Mouse (Mus musculus): ENCODE results near the gene Fbxo22. TPM values are rescaled to one million over a fixed set of nuclear protein-coding genes. Genes with fewer than 3 reads are reported as not detected.

Fbxo22 gene
- total RNA-seq, 2 experiments from 2014 or later, result 32.5 to 34.6 TPM

Other genes with a start within 250 kb of the Fbxo22 start
- gene Chrna5, start 228.0 kb upstream of the Fbxo22 start, total RNA-seq (2021), result 1 to 10 TPM; 8.2 to 9.0 TPM
- under 1 TPM; 0.22 to 0.36 TPM for gene Chrna3, start 182.4 kb upstream of the Fbxo22 start, total RNA-seq (2021)
- gene Chrnb4, start 160.1 kb upstream of the Fbxo22 start, total RNA-seq (2021), result under 1 TPM; 0.08 to 0.22 TPM
- gene Ube2q2, start 60.1 kb upstream of the Fbxo22 start, total RNA-seq (2021), result 10 to 100 TPM; 62.4 to 63.6 TPM
- gene Nrg4, start 117.9 kb downstream of the Fbxo22 start, total RNA-seq (2021), result under 1 TPM; 0.33 to 0.45 TPM
- 1 to 10 TPM; 5.5 to 6.4 TPM for gene Tmem266, start 118.0 kb downstream of the Fbxo22 start, total RNA-seq (2021)

Measured in layer of hippocampus, adult 18-20 months (tissue).